Mouse (Mus musculus): Measurements from ENCODE around the gene Crtap. TPM values are rescaled to one million over a fixed set of nuclear protein-coding genes. Genes with fewer than 3 reads are reported as not detected.

The Crtap gene
- polyA plus RNA-seq, 1 experiment from 2014 or later: 18.2 TPM

DNA sequence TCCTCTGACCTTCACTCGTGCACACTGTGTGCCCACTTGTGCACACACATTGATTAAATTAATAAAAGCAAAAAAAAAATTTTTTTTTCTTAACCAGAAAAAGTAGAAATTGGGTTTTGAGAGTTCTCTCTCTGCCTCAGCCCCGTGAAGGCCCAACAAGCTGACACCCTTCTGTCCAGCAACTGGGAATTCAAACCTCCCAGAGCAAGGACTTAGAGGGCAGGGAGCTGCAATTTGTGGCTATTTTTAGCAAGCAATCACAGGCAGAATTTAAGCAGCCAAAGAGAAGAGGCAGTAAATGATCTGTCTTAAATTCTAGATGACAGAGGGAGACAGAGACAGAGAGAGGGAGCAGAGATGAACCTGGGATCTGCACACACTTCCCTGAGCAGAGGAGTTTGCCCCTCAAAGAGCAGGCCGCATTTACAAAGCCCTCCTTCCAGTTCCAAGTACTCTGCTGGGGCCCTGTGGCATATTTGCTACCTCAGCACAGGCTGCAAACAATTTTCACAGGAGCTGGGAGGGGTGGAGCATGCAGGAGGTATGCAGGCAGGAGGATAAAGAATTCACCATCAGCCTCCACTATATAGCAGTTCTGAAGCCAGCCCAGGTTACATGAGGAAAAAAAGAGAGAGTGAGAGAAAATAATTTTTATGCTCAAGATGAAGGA lies 1.6 kb downstream of the Crtap start:
- ATAC-seq (ENCODE audit: low read depth): no peak
- Histone ChIP-seq H3K27ac (ENCODE audit: low read length) (no peak overlapping the region), H3K4me1 (ENCODE audit: control insufficient read depth, low read depth, low read length) (peaks cover 9% of the 10 kb centered on the region), H3K4me2 (ENCODE audit: low read depth, low read length) (no peak overlapping the region), H3K27me3 (ENCODE audit: control insufficient read depth, insufficient read depth, low read depth, low read length) (no peaks in the 10 kb centered on the region), H3K9me3 (replicated peaks; ENCODE audit: control insufficient read depth, low read length) (no peaks in the 10 kb centered on the region), H3K36me3 (ENCODE audit: control insufficient read depth, insufficient read depth) (no peaks in the 10 kb centered on the region), H3K4me3 (ENCODE audit: low read depth, low read length) (no peak overlapping the region), H3K9ac (ENCODE audit: low read depth, low read length) (no peak overlapping the region)
- WGBS (ENCODE audit: insufficient replicate concordance): 59% methylated on average over 3 of the region's 3 CpGs

DNA sequence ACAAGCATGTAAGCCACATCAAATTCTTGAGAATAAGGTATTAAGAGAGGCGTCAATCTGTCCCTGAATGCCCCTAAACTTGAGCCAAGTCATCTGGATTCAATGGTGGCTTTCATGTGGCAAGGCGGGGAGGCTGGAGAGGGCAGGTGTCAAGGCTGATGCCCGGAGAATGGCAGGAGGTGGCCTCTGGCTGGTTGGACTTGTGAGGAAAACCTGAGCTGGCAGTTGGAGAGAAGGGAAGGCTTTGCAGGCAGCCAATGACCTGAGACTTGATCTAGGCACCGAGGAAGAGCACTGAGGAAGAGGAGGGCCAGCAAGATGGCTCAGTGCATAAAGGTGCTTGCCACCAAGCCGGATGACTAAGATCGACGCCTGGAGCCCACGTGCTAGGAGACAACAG lies 2.2 kb downstream of the Crtap start:
- H3K9me3 ChIP-seq (replicated peaks; ENCODE audit: control insufficient read depth, low read length): no peaks in the 10 kb centered on the region
- H3K4me1 ChIP-seq (ENCODE audit: control insufficient read depth, low read depth, low read length): peaks cover 9% of the 10 kb centered on the region
- H3K4me3 ChIP-seq (ENCODE audit: low read depth, low read length): no peak overlapping the region
- no peak for ATAC-seq (ENCODE audit: low read depth)
- no peak overlapping the region for H3K27ac ChIP-seq (ENCODE audit: low read length)
- H3K9ac ChIP-seq (ENCODE audit: low read depth, low read length): no peak overlapping the region
- H3K4me2 ChIP-seq (ENCODE audit: low read depth, low read length): no peak overlapping the region
- H3K36me3 ChIP-seq (ENCODE audit: control insufficient read depth, insufficient read depth): no peaks in the 10 kb centered on the region
- H3K27me3 ChIP-seq (ENCODE audit: control insufficient read depth, insufficient read depth, low read depth, low read length): no peaks in the 10 kb centered on the region
- 83% methylated on average over 8 of the region's 8 CpGs for WGBS (ENCODE audit: insufficient replicate concordance)

DNA sequence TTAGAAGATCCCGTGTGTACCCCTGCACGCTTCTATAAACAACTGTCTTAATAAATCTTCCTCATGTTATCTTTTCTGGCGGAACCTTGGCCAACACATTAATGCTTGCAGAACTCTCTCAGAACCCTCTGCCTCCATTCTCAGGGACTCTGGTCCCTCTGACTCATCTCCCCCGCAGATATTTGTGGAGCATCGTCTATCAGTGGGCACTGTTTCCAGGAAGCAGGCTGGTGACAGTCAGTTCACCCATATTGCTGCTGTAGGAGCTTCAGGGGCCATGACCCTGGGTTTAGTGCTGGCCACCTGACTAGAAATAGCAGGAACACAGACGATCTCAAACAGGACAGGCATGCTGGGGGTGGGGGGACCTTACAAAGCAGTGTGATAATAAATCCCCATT lies 3.4 kb downstream of the Crtap start:
- Histone ChIP-seq H3K9me3 (replicated peaks; ENCODE audit: control insufficient read depth, low read length) (no peaks in the 10 kb centered on the region), H3K27me3 (ENCODE audit: control insufficient read depth, insufficient read depth, low read depth, low read length) (no peaks in the 10 kb centered on the region), H3K9ac (ENCODE audit: low read depth, low read length) (no peak overlapping the region), H3K27ac (ENCODE audit: low read length) (no peak overlapping the region), H3K36me3 (ENCODE audit: control insufficient read depth, insufficient read depth) (no peaks in the 10 kb centered on the region), H3K4me1 (ENCODE audit: control insufficient read depth, low read depth, low read length) (peaks cover 9% of the 10 kb centered on the region), H3K4me2 (ENCODE audit: low read depth, low read length) (no peak overlapping the region), H3K4me3 (ENCODE audit: low read depth, low read length) (no peak overlapping the region)
- ATAC-seq (ENCODE audit: low read depth): no peak
- WGBS (ENCODE audit: insufficient replicate concordance): 66% methylated on average over 6 of the region's 6 CpGs

DNA sequence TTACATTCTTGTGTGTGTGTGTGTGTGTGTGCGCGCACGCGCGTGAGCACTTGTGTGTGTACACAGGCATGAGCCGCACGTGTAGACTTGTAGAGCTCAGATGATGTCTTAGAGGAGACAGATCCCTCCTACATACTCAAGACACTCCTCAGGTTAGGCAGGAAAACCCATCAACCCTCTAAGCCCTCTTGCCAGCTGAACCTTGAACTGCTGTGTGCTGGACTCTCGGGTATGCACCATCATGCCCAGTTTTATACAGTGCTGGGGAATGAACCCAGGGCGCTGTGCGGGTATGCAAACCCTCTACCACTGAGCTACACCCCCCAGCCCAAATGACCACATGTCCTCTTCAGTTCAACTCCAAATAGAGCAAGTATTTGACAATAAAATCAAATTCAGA lies 5.3 kb downstream of the Crtap start:
- Histone ChIP-seq H3K9ac (ENCODE audit: low read depth, low read length) (no peak overlapping the region), H3K4me1 (ENCODE audit: control insufficient read depth, low read depth, low read length) (peaks cover 4% of the 10 kb centered on the region), H3K27ac (ENCODE audit: low read length) (no peak overlapping the region), H3K36me3 (ENCODE audit: control insufficient read depth, insufficient read depth) (no peaks in the 10 kb centered on the region), H3K27me3 (ENCODE audit: control insufficient read depth, insufficient read depth, low read depth, low read length) (no peaks in the 10 kb centered on the region), H3K4me2 (ENCODE audit: low read depth, low read length) (no peak overlapping the region), H3K9me3 (replicated peaks; ENCODE audit: control insufficient read depth, low read length) (no peaks in the 10 kb centered on the region), H3K4me3 (ENCODE audit: low read depth, low read length) (no peak overlapping the region)
- no peak for ATAC-seq (ENCODE audit: low read depth)
- 87% methylated on average over 10 of the region's 10 CpGs for WGBS (ENCODE audit: insufficient replicate concordance)

DNA sequence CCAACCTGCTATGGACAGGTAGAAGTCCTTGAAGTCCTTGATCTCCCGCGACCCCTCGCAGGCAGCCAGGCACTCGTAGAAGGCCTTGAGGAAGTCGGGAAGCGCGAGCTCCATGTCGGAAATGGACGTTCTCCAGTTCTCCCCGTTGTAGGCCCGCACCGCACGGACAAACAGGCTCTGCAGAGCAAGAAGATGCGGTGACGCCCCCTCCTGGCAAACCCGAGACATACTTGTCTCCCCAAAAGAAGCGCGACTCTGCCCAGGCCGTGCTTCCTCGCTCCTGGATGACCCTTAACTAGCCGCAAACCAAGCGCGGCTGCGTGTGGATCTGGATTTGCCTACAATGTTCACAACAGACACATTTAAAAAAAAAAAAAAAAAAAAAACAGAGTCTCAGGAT lies 5.8 kb downstream of the Crtap start:
- no peaks in the 10 kb centered on the region for H3K27me3 ChIP-seq (ENCODE audit: control insufficient read depth, insufficient read depth, low read depth, low read length)
- 87% methylated on average over 24 of the region's 24 CpGs for WGBS (ENCODE audit: insufficient replicate concordance)
- no peaks in the 10 kb centered on the region for H3K4me1 ChIP-seq (ENCODE audit: control insufficient read depth, low read depth, low read length)
- no peaks in the 10 kb centered on the region for H3K36me3 ChIP-seq (ENCODE audit: control insufficient read depth, insufficient read depth)
- no peak for ATAC-seq (ENCODE audit: low read depth)
- H3K4me2 ChIP-seq (ENCODE audit: low read depth, low read length): no peak overlapping the region
- H3K9ac ChIP-seq (ENCODE audit: low read depth, low read length): no peak overlapping the region
- no peak overlapping the region for H3K27ac ChIP-seq (ENCODE audit: low read length)
- no peak overlapping the region for H3K4me3 ChIP-seq (ENCODE audit: low read depth, low read length)
- H3K9me3 ChIP-seq (replicated peaks; ENCODE audit: control insufficient read depth, low read length): no peaks in the 10 kb centered on the region

DNA sequence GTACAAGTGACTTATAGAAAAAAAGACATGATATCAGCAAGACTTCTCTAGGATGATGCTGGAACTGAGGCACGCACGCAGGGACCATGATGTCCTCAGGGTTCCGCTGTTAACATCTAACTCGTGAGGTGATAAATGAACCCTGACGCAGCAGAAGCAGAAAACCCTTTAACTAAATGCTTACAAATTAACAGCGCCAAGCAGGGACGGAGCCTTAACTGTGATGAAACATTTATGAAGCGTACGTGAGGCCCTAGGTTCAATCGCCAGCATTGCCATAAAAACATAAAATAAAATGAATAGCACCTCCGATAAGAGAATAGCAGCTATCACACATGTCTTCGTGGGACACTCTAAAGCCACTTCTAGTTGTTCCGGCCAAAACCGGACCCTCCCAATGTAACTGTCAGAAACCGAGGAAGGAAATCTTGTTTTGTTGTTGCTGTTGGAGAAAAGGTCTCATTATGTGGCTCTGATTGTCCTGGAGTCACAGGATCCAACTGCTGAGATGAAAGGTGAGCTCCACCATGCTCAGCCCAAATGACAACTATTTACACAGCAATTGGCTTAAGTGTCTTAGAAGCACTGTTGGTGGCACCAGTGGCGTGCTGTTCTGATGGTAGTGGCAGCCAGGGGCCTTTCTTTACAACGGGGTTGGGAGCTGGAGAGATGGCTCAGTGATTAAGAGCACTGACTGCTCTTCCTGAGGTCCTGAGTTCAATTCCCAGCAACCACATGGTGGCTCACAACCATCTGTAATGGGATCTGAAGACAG lies 7.4 kb downstream of the Crtap start:
- Histone ChIP-seq H3K4me1 (ENCODE audit: control insufficient read depth, low read depth, low read length) (no peaks in the 10 kb centered on the region), H3K4me3 (ENCODE audit: low read depth, low read length) (no peak overlapping the region), H3K4me2 (ENCODE audit: low read depth, low read length) (no peak overlapping the region), H3K27ac (ENCODE audit: low read length) (no peak overlapping the region), H3K27me3 (ENCODE audit: control insufficient read depth, insufficient read depth, low read depth, low read length) (no peaks in the 10 kb centered on the region), H3K9me3 (replicated peaks; ENCODE audit: control insufficient read depth, low read length) (no peaks in the 10 kb centered on the region), H3K36me3 (ENCODE audit: control insufficient read depth, insufficient read depth) (no peaks in the 10 kb centered on the region), H3K9ac (ENCODE audit: low read depth, low read length) (no peak overlapping the region)
- ATAC-seq (ENCODE audit: low read depth): no peak
- WGBS (ENCODE audit: insufficient replicate concordance): 82% methylated on average over 17 of the region's 17 CpGs

DNA sequence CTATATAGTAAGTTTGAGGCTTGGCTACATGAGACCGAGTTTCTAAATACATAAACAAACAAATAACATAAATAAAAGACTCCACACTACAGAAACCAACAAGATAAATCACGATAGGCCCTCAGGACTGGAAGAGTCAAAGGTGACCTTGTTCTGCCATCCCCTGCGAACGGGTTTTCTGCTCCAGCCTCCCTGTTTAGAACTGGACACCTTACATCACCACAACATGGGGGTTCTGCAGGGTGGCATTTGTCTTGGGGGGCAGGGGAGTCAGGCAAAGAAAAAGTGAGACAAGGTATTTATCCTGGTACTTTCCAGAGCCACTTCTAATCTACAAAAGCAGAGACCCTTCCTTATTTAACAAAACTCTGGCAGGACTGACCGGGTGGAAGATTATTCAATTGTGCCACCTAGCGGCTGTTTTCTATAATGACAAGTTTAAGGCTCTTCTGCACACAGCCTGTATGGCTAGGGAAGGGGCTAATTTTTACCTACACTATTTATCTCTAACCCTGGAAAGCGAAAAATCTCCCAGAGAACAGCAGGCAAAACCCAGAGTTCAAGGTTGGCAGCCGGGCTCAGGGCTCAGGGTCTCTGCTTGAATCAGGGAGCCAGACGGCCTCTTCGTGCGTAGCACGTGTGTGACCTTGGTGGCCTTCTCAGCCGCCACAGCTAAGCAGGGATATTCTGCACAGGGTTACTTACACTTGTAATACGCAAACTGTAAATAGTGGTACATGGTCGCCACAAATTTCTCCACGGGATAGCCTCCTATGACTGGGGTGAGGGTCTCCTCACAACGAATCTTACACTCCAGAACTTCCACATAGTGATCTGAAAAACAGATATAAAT lies 9.4 kb downstream of the Crtap start:
- WGBS (ENCODE audit: insufficient replicate concordance): 62% methylated on average over 17 of the region's 17 CpGs

DNA sequence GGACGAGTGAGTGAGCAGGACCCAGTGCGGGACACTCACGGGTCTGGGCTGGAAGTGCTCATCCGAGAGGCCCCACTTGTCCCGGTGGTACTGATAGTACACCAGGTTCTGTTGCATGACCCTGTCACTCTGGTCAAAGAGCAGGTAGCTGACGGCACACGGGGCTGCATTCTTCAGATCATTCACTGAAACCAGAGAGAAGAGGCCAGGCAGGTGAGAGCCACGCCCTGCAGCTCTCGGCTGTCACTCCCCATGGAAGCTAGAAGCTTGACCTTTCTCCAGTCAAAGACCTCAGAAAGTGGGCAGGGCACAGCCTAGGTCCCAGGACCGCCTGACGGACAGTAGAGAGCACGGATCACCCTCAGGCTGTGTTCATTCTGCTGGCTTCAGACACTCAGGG lies 10.6 kb downstream of the Crtap start:
- H3K36me3 ChIP-seq (ENCODE audit: control insufficient read depth, insufficient read depth): no peaks in the 10 kb centered on the region
- H3K27ac ChIP-seq (ENCODE audit: low read length): no peak overlapping the region
- no peaks in the 10 kb centered on the region for H3K9me3 ChIP-seq (replicated peaks; ENCODE audit: control insufficient read depth, low read length)
- 80% methylated on average over 12 of the region's 12 CpGs for WGBS (ENCODE audit: insufficient replicate concordance)
- no peak overlapping the region for H3K9ac ChIP-seq (ENCODE audit: low read depth, low read length)
- no peaks in the 10 kb centered on the region for H3K4me1 ChIP-seq (ENCODE audit: control insufficient read depth, low read depth, low read length)
- H3K4me3 ChIP-seq (ENCODE audit: low read depth, low read length): no peak overlapping the region
- H3K4me2 ChIP-seq (ENCODE audit: low read depth, low read length): no peak overlapping the region
- no peaks in the 10 kb centered on the region for H3K27me3 ChIP-seq (ENCODE audit: control insufficient read depth, insufficient read depth, low read depth, low read length)
- no peak for ATAC-seq (ENCODE audit: low read depth)

More for the DNA sequence above, 9.4 kb downstream of the Crtap start:
- Histone ChIP-seq H3K9me3 (replicated peaks; ENCODE audit: control insufficient read depth, low read length) (no peaks in the 10 kb centered on the region), H3K4me2 (ENCODE audit: low read depth, low read length) (no peak overlapping the region), H3K4me1 (ENCODE audit: control insufficient read depth, low read depth, low read length) (no peaks in the 10 kb centered on the region), H3K27me3 (ENCODE audit: control insufficient read depth, insufficient read depth, low read depth, low read length) (no peaks in the 10 kb centered on the region), H3K27ac (ENCODE audit: low read length) (no peak overlapping the region), H3K36me3 (ENCODE audit: control insufficient read depth, insufficient read depth) (no peaks in the 10 kb centered on the region), H3K9ac (ENCODE audit: low read depth, low read length) (no peak overlapping the region), H3K4me3 (ENCODE audit: low read depth, low read length) (no peak overlapping the region)
- ATAC-seq (ENCODE audit: low read depth): no peak
